Mouse (Mus musculus) intestine, embryonic 16.5 days (tissue): Measurements from ENCODE around the gene Cdkl1. TPM values are rescaled to one million over a fixed set of nuclear protein-coding genes. Genes with fewer than 3 reads are reported as not detected.

ENCODE experiments used
- ATAC-seq: fragments of 200-750 bp; cut with Nextera tagmentation; 2 replicates; pipeline ENCODE4 v1.8.0; 2017; ENCODE audit warnings: moderate TSS enrichment, moderate library complexity
- H3K27ac ChIP-seq: fragments of 300-500 bp; sonication (generic); 2 replicates; pipeline ENCODE4 v1.5.1; 2014; ENCODE audit warnings: mild to moderate bottlenecking, low read length
- H3K27me3 ChIP-seq: fragments of 300-500 bp; sonication (generic); replicated peaks from 2 replicates; pipeline ENCODE4 v1.6.1; 2014; ENCODE audit warnings: low read length, control low read depth, mixed read lengths; ENCODE audit not compliant: control insufficient read depth, insufficient read depth
- H3K36me3 ChIP-seq: fragments of 300-500 bp; sonication (generic); 2 replicates; pipeline ENCODE4 v1.6.1; 2014; ENCODE audit warnings: low read length, control low read depth; ENCODE audit not compliant: control insufficient read depth, insufficient read depth
- H3K4me1 ChIP-seq: fragments of 300-500 bp; sonication (generic); 2 replicates; pipeline ENCODE4 v1.6.1; 2014; ENCODE audit warnings: low read length, control low read depth, mixed read lengths; ENCODE audit not compliant: control insufficient read depth, insufficient read depth
- H3K4me2 ChIP-seq: fragments of 300-500 bp; sonication (generic); 2 replicates; pipeline ENCODE4 v1.6.1; 2014; ENCODE audit warnings: low read depth, low read length, control low read depth
- H3K4me3 ChIP-seq: fragments of 300-500 bp; sonication (generic); 2 replicates; pipeline ENCODE4 v1.5.1; 2014; ENCODE audit warnings: mild to moderate bottlenecking, low read length
- H3K9ac ChIP-seq: fragments of 300-500 bp; sonication (generic); 2 replicates; pipeline ENCODE4 v1.6.1; 2014; ENCODE audit warnings: low read depth, low read length
- H3K9me3 ChIP-seq: fragments of 300-500 bp; sonication (generic); 2 replicates; pipeline ENCODE4 v1.6.1; 2016; ENCODE audit warnings: low read length, control low read depth; ENCODE audit not compliant: control insufficient read depth
- WGBS: fragments of 180-500 bp; shearing (Covaris S2); extraction: QIAGEN DNeasy Blood & Tissue Kit; methylation state at CpG from one replicate; pipeline ENCODE4 v1.1.7; 2014; 5-methylcytosine and 5-hydroxymethylcytosine counted together
- polyA plus RNA-seq: library from polyadenylated mRNA; unstranded; fragments of >200 nt; fragmentation: Nextera tagmentation; extraction: Ambion mirVana; gene quantifications from 2 replicates; pipeline ENCODE4 v1.2.1, GENCODE M21; 2015

The Cdkl1 gene
- polyA plus RNA-seq, 1 experiment from 2014 or later = 2.2 TPM

DNA sequence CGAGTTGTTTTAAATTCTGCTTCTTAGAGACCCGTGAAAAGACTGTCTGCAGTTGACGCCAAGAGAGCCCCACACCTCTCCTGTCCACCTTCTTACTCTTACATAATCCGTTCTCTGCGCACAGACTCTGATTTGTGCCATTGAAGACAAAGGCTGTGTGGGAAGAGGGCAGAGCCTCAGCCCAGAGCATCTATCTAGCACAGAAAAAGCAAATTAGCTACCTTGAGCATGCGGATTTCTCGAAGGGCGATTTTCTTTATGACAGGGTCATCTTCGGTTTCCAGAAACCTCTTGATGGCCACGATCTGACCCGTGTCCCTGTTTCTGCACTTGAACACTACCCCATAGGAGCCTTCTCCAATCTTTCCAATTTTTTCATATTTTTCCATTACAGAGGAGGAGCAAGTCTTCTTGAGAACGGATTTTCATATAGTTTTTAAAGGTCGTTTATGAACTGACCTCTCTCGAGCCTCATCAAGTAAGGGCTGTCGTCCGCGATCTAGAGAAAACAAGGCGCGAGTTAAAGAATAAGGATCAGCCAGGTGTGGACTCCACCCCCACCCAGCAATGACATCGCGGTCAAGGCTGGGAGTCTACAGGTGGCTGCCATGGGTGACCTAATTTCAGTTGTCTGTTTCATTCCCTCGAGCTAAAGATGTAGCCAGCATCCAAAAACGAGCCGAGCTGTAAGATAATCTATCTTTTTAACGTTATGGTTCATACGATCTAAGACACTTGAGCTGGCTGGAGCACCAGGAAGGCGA lies 1.1 kb downstream of the Cdkl1 start:
- 36% methylated on average over 27 of the region's 27 CpGs for WGBS
- H3K27ac ChIP-seq = no peak overlapping the region

DNA sequence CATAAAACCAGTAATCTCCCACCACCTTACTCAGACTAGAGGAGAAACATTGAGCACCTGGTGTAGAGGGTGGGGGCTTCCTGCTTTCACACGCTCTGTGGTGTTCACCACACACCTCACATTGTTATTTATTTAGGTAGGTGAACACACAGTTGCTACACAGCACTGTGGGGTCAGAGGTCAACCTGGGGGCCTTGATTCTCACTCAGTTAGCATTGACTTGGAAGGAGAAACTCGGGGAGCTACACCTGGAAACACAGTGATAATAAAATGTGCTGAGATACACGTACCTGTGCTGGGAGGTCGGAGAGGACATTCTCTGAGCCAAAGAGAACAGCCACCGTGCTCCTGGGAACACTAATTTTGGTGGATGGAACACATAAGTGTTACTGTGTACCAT lies 2.7 kb downstream of the Cdkl1 start:
- Histone ChIP-seq H3K36me3 (no peaks in the 10 kb centered on the region), H3K27me3 (0 out of 2 replicates have a peak, but pooled peaks cover 2% of the 10 kb centered on the region), H3K9me3 (no peaks in the 10 kb centered on the region), H3K4me2 (no peak overlapping the region), H3K4me3 (no peak overlapping the region), H3K4me1 (peaks cover 9% of the 10 kb centered on the region; the same call in 1 of the 2 replicates), H3K27ac (no peak overlapping the region), H3K9ac (no peak overlapping the region)
- WGBS = 75% methylated on average over 5 of the region's 5 CpGs
- ATAC-seq = no peak

More for the DNA sequence above, 1.1 kb downstream of the Cdkl1 start:
- H3K4me3 ChIP-seq = peak overlapping the region; percentile 58
- H3K4me1 ChIP-seq = peaks cover 9% of the 10 kb centered on the region; the same call in 1 of the 2 replicates
- H3K9ac ChIP-seq = peak overlapping the region; percentile 67
- H3K9me3 ChIP-seq = no peaks in the 10 kb centered on the region
- ATAC-seq = peak; percentile 65
- H3K4me2 ChIP-seq = peak overlapping the region; percentile 91
- no peaks in the 10 kb centered on the region for H3K36me3 ChIP-seq
- H3K27me3 ChIP-seq = 0 out of 2 replicates have a peak, but pooled peaks cover 2% of the 10 kb centered on the region

DNA sequence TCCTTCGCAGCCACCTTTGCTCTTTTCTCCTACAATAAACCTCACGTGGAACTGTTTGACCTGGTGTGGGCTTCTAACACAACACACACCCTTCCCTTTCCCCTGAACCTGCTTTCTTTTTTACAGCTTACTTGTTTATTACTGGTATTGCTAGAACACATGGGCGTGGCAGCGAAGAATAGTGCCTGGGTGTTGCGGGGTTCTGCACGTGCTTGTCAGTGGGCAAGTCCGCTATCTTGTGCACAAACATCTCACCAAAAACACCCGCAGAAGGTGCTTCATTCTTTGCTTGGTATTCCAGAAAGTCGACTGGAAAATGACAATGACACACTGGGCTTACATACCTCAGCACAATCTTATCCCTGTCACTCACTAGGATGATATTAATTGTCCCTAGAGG lies 5.6 kb downstream of the Cdkl1 start:
- H3K27me3 ChIP-seq = 0 out of 2 replicates have a peak, but pooled peaks cover 2% of the 10 kb centered on the region
- no peaks in the 10 kb centered on the region for H3K9me3 ChIP-seq
- no peak overlapping the region for H3K4me2 ChIP-seq
- no peak overlapping the region for H3K9ac ChIP-seq
- H3K27ac ChIP-seq = no peak overlapping the region
- 0 out of 2 replicates have a peak, but pooled peaks have one; percentile 23 for ATAC-seq
- 69% methylated on average over 9 of the region's 9 CpGs for WGBS
- H3K36me3 ChIP-seq = no peaks in the 10 kb centered on the region
- H3K4me3 ChIP-seq = no peak overlapping the region
- H3K4me1 ChIP-seq = peaks cover 11% of the 10 kb centered on the region

DNA sequence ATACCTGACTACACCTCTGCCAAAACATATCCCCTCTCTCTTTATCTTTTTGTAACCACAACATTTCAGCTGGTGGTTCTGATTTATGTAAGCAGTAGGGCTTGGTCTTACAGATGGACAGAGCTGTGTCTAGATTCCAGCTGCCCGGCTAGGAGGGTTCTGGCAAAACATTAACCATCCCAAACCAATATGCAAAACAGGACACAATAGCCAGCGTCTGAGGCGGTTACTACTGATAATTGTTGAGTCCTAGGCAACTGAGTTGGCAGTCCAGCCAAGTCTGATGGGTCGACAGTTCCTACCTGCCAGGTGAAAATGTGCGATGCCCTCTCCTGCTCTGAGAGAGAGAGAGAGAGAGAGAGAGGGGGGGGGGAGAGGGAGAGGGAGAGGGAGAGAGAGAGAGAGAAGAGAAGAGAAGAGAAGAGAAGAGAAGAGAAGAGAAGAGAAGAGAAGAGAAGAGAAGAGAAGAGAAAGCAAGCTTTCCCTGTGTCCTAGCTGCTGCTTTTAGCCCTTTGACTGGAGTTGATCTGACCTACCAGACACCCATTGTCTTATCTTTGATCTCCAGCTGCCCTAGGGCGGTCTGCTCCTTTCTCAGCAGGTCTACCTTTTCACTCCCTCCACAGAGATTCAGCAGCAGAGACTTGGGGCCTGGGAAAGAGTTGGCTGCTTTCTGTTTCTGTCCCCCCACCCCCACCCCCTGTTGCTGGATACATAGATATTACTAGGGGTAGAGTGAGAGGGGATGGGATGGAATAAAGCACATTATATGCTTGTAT lies 7.6 kb downstream of the Cdkl1 start:
- Histone ChIP-seq H3K36me3 (no peaks in the 10 kb centered on the region), H3K4me1 (peaks cover 11% of the 10 kb centered on the region), H3K4me3 (no peak overlapping the region), H3K9me3 (no peaks in the 10 kb centered on the region), H3K27me3 (no peaks in the 10 kb centered on the region), H3K4me2 (no peak overlapping the region), H3K27ac (no peak overlapping the region), H3K9ac (no peak overlapping the region)
- ATAC-seq = 0 out of 2 replicates have a peak, but pooled peaks have one; percentile 45
- 39% methylated on average over 6 of the region's 6 CpGs for WGBS

DNA sequence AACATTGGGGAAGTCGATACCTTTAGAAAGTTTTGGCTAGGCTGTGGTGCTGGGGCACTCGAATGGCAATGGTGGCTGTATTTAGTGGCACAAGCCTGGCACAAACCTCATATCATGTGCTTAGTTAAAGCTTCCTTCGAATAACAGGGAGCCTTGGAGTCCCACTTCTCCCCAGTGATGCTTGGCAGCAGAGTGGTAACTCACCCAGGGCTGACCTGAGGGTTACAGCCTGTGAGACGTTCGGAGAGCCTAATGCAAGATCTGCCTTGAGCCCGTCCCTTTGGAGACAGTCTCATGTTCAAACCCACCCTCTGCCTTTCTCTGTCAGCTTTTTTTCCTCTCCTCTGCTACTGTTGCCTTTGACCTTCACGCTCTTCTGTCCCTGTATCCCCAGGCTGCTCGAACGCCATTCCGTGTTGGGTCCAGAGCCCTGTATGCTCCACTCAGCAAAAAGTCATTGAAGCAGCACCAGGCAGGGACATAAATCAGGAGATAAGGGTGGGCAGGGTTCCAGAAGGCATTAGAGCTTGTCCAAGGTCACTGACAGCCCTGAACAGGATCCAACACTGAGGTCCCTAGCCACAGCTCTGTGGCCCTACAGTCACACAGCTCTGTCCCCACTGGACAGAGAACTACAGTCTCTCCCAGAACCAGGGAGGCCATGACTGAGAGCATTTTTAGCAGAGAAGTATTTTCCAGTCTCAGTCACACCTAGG lies 9.0 kb downstream of the Cdkl1 start:
- H3K9ac ChIP-seq = no peak overlapping the region
- no peak overlapping the region for H3K4me3 ChIP-seq
- ATAC-seq = peak; percentile 56
- no peak overlapping the region for H3K4me2 ChIP-seq
- 74% methylated on average over 10 of the region's 10 CpGs for WGBS
- H3K9me3 ChIP-seq = no peaks in the 10 kb centered on the region
- H3K36me3 ChIP-seq = no peaks in the 10 kb centered on the region
- H3K27me3 ChIP-seq = no peaks in the 10 kb centered on the region
- peaks cover 17% of the 10 kb centered on the region for H3K4me1 ChIP-seq
- H3K27ac ChIP-seq = no peak overlapping the region

DNA sequence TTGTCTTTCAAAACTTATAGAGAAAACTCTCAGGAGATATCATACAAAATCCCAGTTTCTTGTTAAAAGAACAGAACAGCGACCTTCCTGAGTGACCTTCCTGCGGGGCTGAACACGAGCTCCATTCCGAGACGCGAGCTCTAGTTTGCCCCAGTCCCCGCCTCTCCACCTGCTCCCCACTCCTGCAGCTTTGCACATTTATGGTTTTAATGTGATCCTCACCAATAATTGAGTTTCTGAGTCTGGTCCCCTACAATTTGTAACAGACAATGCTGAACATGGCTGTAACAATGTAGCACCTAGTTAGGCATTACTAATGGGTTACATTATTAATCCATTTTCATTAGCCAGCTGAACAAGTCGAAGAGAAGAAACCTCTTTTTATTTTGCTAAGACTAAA lies 9.6 kb downstream of the Cdkl1 start:
- Histone ChIP-seq H3K9me3 (no peaks in the 10 kb centered on the region), H3K27ac (no peak overlapping the region), H3K4me1 (peaks cover 22% of the 10 kb centered on the region), H3K4me3 (no peak overlapping the region), H3K27me3 (no peaks in the 10 kb centered on the region), H3K9ac (no peak overlapping the region), H3K36me3 (no peaks in the 10 kb centered on the region), H3K4me2 (no peak overlapping the region)
- WGBS = 80% methylated on average over 8 of the region's 8 CpGs
- no peak for ATAC-seq

DNA sequence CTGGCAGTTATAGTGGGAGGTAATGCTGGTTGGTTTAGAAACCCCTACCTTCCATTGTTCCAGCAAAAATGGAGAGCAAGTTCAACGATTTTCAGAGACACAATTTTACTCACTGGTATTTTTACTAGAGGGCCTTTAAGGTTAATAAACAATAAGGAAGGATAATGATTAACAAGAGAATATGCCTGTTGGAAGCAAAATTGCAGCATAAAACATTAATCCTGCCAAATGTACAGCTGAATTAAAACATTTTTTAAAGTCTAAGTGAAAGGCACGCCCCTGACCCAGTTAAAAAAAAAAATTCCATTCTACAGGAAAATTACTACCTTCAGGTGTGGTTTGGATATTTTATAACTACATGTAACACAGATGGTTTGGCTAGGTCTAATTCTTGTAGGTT lies 13.1 kb downstream of the Cdkl1 start:
- Histone ChIP-seq H3K27ac (peak overlapping the region; percentile 56), H3K4me3 (no peak overlapping the region), H3K9ac (no peak overlapping the region), H3K36me3 (no peaks in the 10 kb centered on the region), H3K27me3 (no peaks in the 10 kb centered on the region), H3K9me3 (no peaks in the 10 kb centered on the region), H3K4me1 (peaks cover 18% of the 10 kb centered on the region), H3K4me2 (no peak overlapping the region)
- WGBS = 63% methylated on average over 2 of the region's 2 CpGs
- ATAC-seq = no peak

DNA sequence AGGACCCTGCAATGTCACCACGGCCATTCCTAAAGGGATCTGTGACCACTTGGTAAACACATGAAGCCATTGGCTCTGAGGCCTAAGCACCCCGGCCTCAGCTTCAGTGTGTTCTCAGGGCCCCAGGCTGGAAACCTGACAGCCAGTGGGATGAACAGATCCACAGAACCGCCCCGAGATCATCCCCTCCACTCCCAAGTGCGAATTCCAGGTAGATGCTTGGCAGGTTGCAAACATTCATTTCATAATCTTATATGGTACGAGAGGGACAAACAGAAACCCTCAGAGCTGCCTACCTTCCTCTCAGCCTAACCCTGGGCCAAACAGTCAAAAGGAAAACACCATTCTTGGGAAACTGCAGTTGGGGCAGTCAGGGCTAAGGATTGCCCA lies 13.7 kb downstream of the Cdkl1 start:
- no peaks in the 10 kb centered on the region for H3K9me3 ChIP-seq
- H3K9ac ChIP-seq = no peak overlapping the region
- ATAC-seq = 0 out of 2 replicates have a peak, but pooled peaks have one; percentile 14
- no peak overlapping the region for H3K4me2 ChIP-seq
- H3K27ac ChIP-seq = peak overlapping the region; percentile 56
- no peak overlapping the region for H3K4me3 ChIP-seq
- no peaks in the 10 kb centered on the region for H3K27me3 ChIP-seq
- 74% methylated on average over 6 of the region's 6 CpGs for WGBS
- peaks cover 17% of the 10 kb centered on the region for H3K4me1 ChIP-seq
- H3K36me3 ChIP-seq = no peaks in the 10 kb centered on the region
